Mouse (Mus musculus) heart, adult 2 months (tissue): ENCODE measurements around the gene Zfyve1.

ENCODE experiments used
- CTCF ChIP-seq: fragments of 200-600 bp; IDR thresholded peaks from 2 replicates; pipeline ENCODE4 v1.8.1; 2022; ENCODE audit warnings: antibody characterized with exemption, mild to moderate bottlenecking, moderate library complexity
- POLR2A ChIP-seq: fragments of 200-500 bp; IDR thresholded peaks from 2 replicates; pipeline ENCODE4 v1.6.1; 2011; ENCODE audit warnings: mild to moderate bottlenecking, low read depth, low read length, control low read depth; ENCODE audit not compliant: insufficient read depth

GRCm38 (mm10) chr12:83641233-83641632, 44.2 kb upstream of the Zfyve1 start:
- TF ChIP-seq CTCF: no peak
- TF ChIP-seq POLR2A: no peak
